Mouse (Mus musculus): ENCODE data around the gene Prr19.

GRCm38 (mm10) chr7:25268588-25268987, 32.6 kb upstream of the Prr19 start:
- no peak for TF ChIP-seq POLR2A (IDR thresholded peaks at IDR 0.05; ENCODE audit: borderline replicate concordance, low read depth, low read length)
- no peak for TF ChIP-seq CTCF (IDR thresholded peaks at IDR 0.05; ENCODE audit: low read depth, low read length)
